Mouse (Mus musculus) cerebellum, adult 18-20 months (tissue): ENCODE measurements around the gene Cul4a.

Experiments
- DNase-seq, 2 experiments: peaks; one replicate each; pipeline ENCODE4 v3.0.0; 2021

Gene Cul4a

GRCm38 (mm10) chr8:13180408-13180807 is 75.0 kb downstream of the Cul4a start:
- DNase-seq, result no peak

- no peak for DNase-seq
These were observed 75.7 kb downstream of the Cul4a start for GRCm38 (mm10) chr8:13180911-13181690.

- no peak for DNase-seq
These were observed 76.2 kb downstream of the Cul4a start for GRCm38 (mm10) chr8:13181691-13181976.

GRCm38 (mm10) chr8:13186819-13187218 is 81.4 kb downstream of the Cul4a start:
- no peak for DNase-seq

GRCm38 (mm10) chr8:13187229-13187628 is 81.8 kb downstream of the Cul4a start:
- DNase-seq, result no peak

GRCm38 (mm10) chr8:13187638-13188037 is 82.2 kb downstream of the Cul4a start:
- DNase-seq, result no peak

GRCm38 (mm10) chr8:13188052-13188555 is 82.7 kb downstream of the Cul4a start:
- no peak for DNase-seq

GRCm38 (mm10) chr8:13188857-13189256 is 83.4 kb downstream of the Cul4a start:
- DNase-seq, result no peak

- no peak for DNase-seq
These were observed 84.8 kb downstream of the Cul4a start for GRCm38 (mm10) chr8:13190235-13190634.

GRCm38 (mm10) chr8:13194818-13195217 is 89.4 kb downstream of the Cul4a start:
- DNase-seq, result no peak

GRCm38 (mm10) chr8:13197493-13197892 is 92.1 kb downstream of the Cul4a start:
- DNase-seq, result no peak
